Mouse (Mus musculus): ENCODE results near the gene Bcl11b. TPM values are rescaled to one million over a fixed set of nuclear protein-coding genes. Genes with fewer than 3 reads are reported as not detected.

Bcl11b gene
- total and polyA plus RNA-seq, 2 experiments from 2014 or later = 18.9 to 56.8 TPM

- no peak overlapping the region for H3K27ac ChIP-seq (ENCODE audit: low read depth, low read length)
These were observed 2.6 kb upstream of the Bcl11b start for GRCm38 (mm10) chr12:108005816-108006626.

GRCm38 (mm10) chr12:108005488-108005800 is 2.0 kb upstream of the Bcl11b start:
- H3K4me3 ChIP-seq (ENCODE audit: low read depth, low read length) = peak overlapping the region; percentile 81
- ATAC-seq (ENCODE audit: low FRiP score) (no peak), DNase-seq (ENCODE audit: low spot score) (no peak)
- WGBS = 12% methylated on average over 14 of the region's 14 CpGs
- H3K36me3 ChIP-seq (ENCODE audit: insufficient read depth, low read length) = no peaks in the 10 kb centered on the region
- H3K9me3 ChIP-seq (ENCODE audit: low read length) = no peaks in the 10 kb centered on the region
- peak overlapping the region; percentile 95 for H3K4me2 ChIP-seq (ENCODE audit: low read depth, low read length, poor library complexity, severe bottlenecking)
- H3K9ac ChIP-seq (replicated peaks; ENCODE audit: low read length, poor library complexity, severe bottlenecking) = no peak overlapping the region; the same call in 1 of the 2 replicates
- 0 out of 2 replicates have a peak, but pooled peaks cover 8% of the 10 kb centered on the region for H3K27me3 ChIP-seq (ENCODE audit: insufficient read depth, low read length)
- H3K4me1 ChIP-seq (ENCODE audit: insufficient read depth, low read length) = 0 out of 2 replicates have a peak, but pooled peaks cover 2% of the 10 kb centered on the region
- H3K27ac ChIP-seq (ENCODE audit: low read depth, low read length) = no peak overlapping the region
- TF ChIP-seq CTCF (IDR thresholded peaks at IDR 0.05) = no peak

More at GRCm38 (mm10) chr12:108005816-108006626, 2.6 kb upstream of the Bcl11b start:
- peak; percentile 78 for TF ChIP-seq CTCF (IDR thresholded peaks at IDR 0.05)
- H3K9ac ChIP-seq (replicated peaks; ENCODE audit: low read length, poor library complexity, severe bottlenecking) = peak overlapping the region; percentile 40; the same call in 1 of the 2 replicates
- ATAC-seq (ENCODE audit: low FRiP score) = peak; percentile 57
- 0 out of 2 replicates have a peak, but pooled peaks cover 2% of the 10 kb centered on the region for H3K4me1 ChIP-seq (ENCODE audit: insufficient read depth, low read length)
- H3K9me3 ChIP-seq (ENCODE audit: low read length) = no peaks in the 10 kb centered on the region
- H3K27me3 ChIP-seq (ENCODE audit: insufficient read depth, low read length) = 0 out of 2 replicates have a peak, but pooled peaks cover 4% of the 10 kb centered on the region
- H3K4me2 ChIP-seq (ENCODE audit: low read depth, low read length, poor library complexity, severe bottlenecking) = peak overlapping the region; percentile 95
- under 1% methylated on average over 54 of the region's 56 CpGs for WGBS
- no peaks in the 10 kb centered on the region for H3K36me3 ChIP-seq (ENCODE audit: insufficient read depth, low read length)
- peak; percentile 92 for DNase-seq (ENCODE audit: low spot score)
- peak overlapping the region; percentile 81 for H3K4me3 ChIP-seq (ENCODE audit: low read depth, low read length)

GRCm38 (mm10) chr12:108004701-108005487 is 1.5 kb upstream of the Bcl11b start:
- 0 out of 2 replicates have a peak, but pooled peaks cover 8% of the 10 kb centered on the region for H3K27me3 ChIP-seq (ENCODE audit: insufficient read depth, low read length)
- 0 out of 2 replicates have a peak, but pooled peaks cover 2% of the 10 kb centered on the region for H3K4me1 ChIP-seq (ENCODE audit: insufficient read depth, low read length)
- H3K9me3 ChIP-seq (ENCODE audit: low read length) = no peaks in the 10 kb centered on the region
- 3% methylated on average over 39 of the region's 43 CpGs for WGBS
- DNase-seq (ENCODE audit: low spot score) (no peak), ATAC-seq (ENCODE audit: low FRiP score) (0 out of 2 replicates have a peak, but pooled peaks have one; percentile 17)
- TF ChIP-seq CTCF (IDR thresholded peaks at IDR 0.05) = no peak
- H3K9ac ChIP-seq (replicated peaks; ENCODE audit: low read length, poor library complexity, severe bottlenecking) = no peak overlapping the region; the same call in 1 of the 2 replicates
- peak overlapping the region; percentile 81 for H3K4me3 ChIP-seq (ENCODE audit: low read depth, low read length)
- peak overlapping the region; percentile 95 for H3K4me2 ChIP-seq (ENCODE audit: low read depth, low read length, poor library complexity, severe bottlenecking)
- no peak overlapping the region for H3K27ac ChIP-seq (ENCODE audit: low read depth, low read length)
- no peaks in the 10 kb centered on the region for H3K36me3 ChIP-seq (ENCODE audit: insufficient read depth, low read length)

- H3K4me1 ChIP-seq (ENCODE audit: insufficient read depth, low read length) = 0 out of 2 replicates have a peak, but pooled peaks cover 2% of the 10 kb centered on the region
These were observed 526 bp upstream of the Bcl11b start for GRCm38 (mm10) chr12:108003928-108004327.

GRCm38 (mm10) chr12:108002436-108003189 is 789 bp downstream of the Bcl11b start:
- H3K27me3 ChIP-seq (ENCODE audit: insufficient read depth, low read length) = 0 out of 2 replicates have a peak, but pooled peaks cover 3% of the 10 kb centered on the region
- H3K4me2 ChIP-seq (ENCODE audit: low read depth, low read length, poor library complexity, severe bottlenecking) = peak overlapping the region; percentile 95
- H3K36me3 ChIP-seq (ENCODE audit: insufficient read depth, low read length) = no peaks in the 10 kb centered on the region
- H3K4me3 ChIP-seq (ENCODE audit: low read depth, low read length) = peak overlapping the region; percentile 81
- peak overlapping the region; percentile 67 for H3K27ac ChIP-seq (ENCODE audit: low read depth, low read length)
- DNase-seq (ENCODE audit: low spot score) = no peak
- H3K4me1 ChIP-seq (ENCODE audit: insufficient read depth, low read length) = 0 out of 2 replicates have a peak, but pooled peaks cover 2% of the 10 kb centered on the region
- H3K9me3 ChIP-seq (ENCODE audit: low read length) = no peaks in the 10 kb centered on the region
- under 1% methylated on average over 54 of the region's 78 CpGs for WGBS
- no peak for ATAC-seq (ENCODE audit: low FRiP score)
- no peak for TF ChIP-seq CTCF (IDR thresholded peaks at IDR 0.05)
- peak overlapping the region; percentile 82 for H3K9ac ChIP-seq (replicated peaks; ENCODE audit: low read length, poor library complexity, severe bottlenecking)

More at GRCm38 (mm10) chr12:108003928-108004327, 526 bp upstream of the Bcl11b start:
- Histone ChIP-seq H3K27ac (ENCODE audit: low read depth, low read length) (peak overlapping the region; percentile 80; the same call in 1 of the 2 replicates), H3K27me3 (ENCODE audit: insufficient read depth, low read length) (0 out of 2 replicates have a peak, but pooled peaks cover 7% of the 10 kb centered on the region), H3K9ac (replicated peaks; ENCODE audit: low read length, poor library complexity, severe bottlenecking) (peak overlapping the region; percentile 82), H3K4me2 (ENCODE audit: low read depth, low read length, poor library complexity, severe bottlenecking) (peak overlapping the region; percentile 95), H3K4me3 (ENCODE audit: low read depth, low read length) (peak overlapping the region; percentile 81), H3K36me3 (ENCODE audit: insufficient read depth, low read length) (no peaks in the 10 kb centered on the region), H3K9me3 (ENCODE audit: low read length) (no peaks in the 10 kb centered on the region)
- WGBS = under 1% methylated on average over 35 of the region's 35 CpGs
- ATAC-seq (ENCODE audit: low FRiP score) (peak; percentile 47), DNase-seq (ENCODE audit: low spot score) (peak; percentile 95)
- TF ChIP-seq CTCF (IDR thresholded peaks at IDR 0.05) = peak; percentile 76
